Mouse (Mus musculus): ENCODE measurements around the gene Map1lc3a. TPM values are rescaled to one million over a fixed set of nuclear protein-coding genes. Genes with fewer than 3 reads are reported as not detected.

The Map1lc3a gene
- total RNA-seq, 1 experiment = 38.4 TPM

GRCm38 (mm10) chr2:155280116-155280515, 4.0 kb downstream of the Map1lc3a start:
- no peak for TF ChIP-seq ZC3H11A (IDR thresholded peaks at IDR 0.05; ENCODE audit: borderline replicate concordance, low read depth, low read length)
- peaks cover 0 to 5% of the 10 kb centered on the region in 2 experiments; a peak in 2 of 4 replicates for H3K4me1 ChIP-seq (ENCODE audit: control insufficient read depth in 2 of 2, insufficient read depth in 2 of 2, low read length in 2 of 2, poor library complexity in 1 of 2)
- H3K36me3 ChIP-seq (ENCODE audit: control insufficient read depth, insufficient read depth, low read length, poor library complexity, severe bottlenecking) = no peaks in the 10 kb centered on the region
- no peak overlapping the region for H3K27ac ChIP-seq (ENCODE audit: insufficient read depth, low read depth, low read length, poor library complexity, severe bottlenecking)
- in situ Hi-C loops (cut with MboI; ENCODE audit: low sequenced_read_pairs in 2 of 2, unreplicated experiment in 2 of 2) = no loop called here
- H3K4me3 ChIP-seq (ENCODE audit: insufficient read depth in 1 of 2, low read depth in 1 of 2, low read length in 2 of 2, poor library complexity in 1 of 2, severe bottlenecking in 1 of 2) = no peak overlapping the region
- no peak overlapping the region for H3K9ac ChIP-seq (ENCODE audit: insufficient read depth, low read depth, low read length, poor library complexity, severe bottlenecking)
- no peaks in the 10 kb centered on the region for H3K9me3 ChIP-seq (ENCODE audit: control insufficient read depth, insufficient read depth, low read depth, low read length)
- DNase-seq (ENCODE audit: low read depth, low spot score) = no peak

- no peaks in the 10 kb centered on the region for H3K9me3 ChIP-seq (ENCODE audit: control insufficient read depth, insufficient read depth, low read depth, low read length)
- no peaks in the 10 kb centered on the region for H3K4me1 ChIP-seq (ENCODE audit: control insufficient read depth in 2 of 2, insufficient read depth in 2 of 2, low read length in 2 of 2, poor library complexity in 1 of 2)
- H3K4me3 ChIP-seq (ENCODE audit: insufficient read depth in 1 of 2, low read depth in 1 of 2, low read length in 2 of 2, poor library complexity in 1 of 2, severe bottlenecking in 1 of 2) = no peak overlapping the region
- TF ChIP-seq ZNF384 (IDR thresholded peaks at IDR 0.05; ENCODE audit: low read depth, low read length) (no peak), HCFC1 (IDR thresholded peaks at IDR 0.05; ENCODE audit: borderline replicate concordance, insufficient read depth, low read length) (no peak), ZC3H11A (IDR thresholded peaks at IDR 0.05; ENCODE audit: borderline replicate concordance, low read depth, low read length) (no peak), MAFK (IDR thresholded peaks at IDR 0.05; ENCODE audit: insufficient read depth, low read depth, low read length) (no peak), CHD2 (IDR thresholded peaks at IDR 0.05; ENCODE audit: low read depth, low read length) (no peak)
- in situ Hi-C loops (cut with MboI; ENCODE audit: low sequenced_read_pairs in 2 of 2, unreplicated experiment in 2 of 2) = no loop called here
- no peak for DNase-seq (ENCODE audit: low read depth, low spot score)
- H3K27ac ChIP-seq (ENCODE audit: insufficient read depth, low read depth, low read length, poor library complexity, severe bottlenecking) = no peak overlapping the region
- no peaks in the 10 kb centered on the region for H3K36me3 ChIP-seq (ENCODE audit: control insufficient read depth, insufficient read depth, low read length, poor library complexity, severe bottlenecking)
- no peak overlapping the region for H3K9ac ChIP-seq (ENCODE audit: insufficient read depth, low read depth, low read length, poor library complexity, severe bottlenecking)
Measured at GRCm38 (mm10) chr2:155283793-155284192, 7.7 kb downstream of the Map1lc3a start.

GRCm38 (mm10) chr2:155284647-155285046, 8.6 kb downstream of the Map1lc3a start:
- Histone ChIP-seq H3K4me3 (ENCODE audit: insufficient read depth in 1 of 2, low read depth in 1 of 2, low read length in 2 of 2, poor library complexity in 1 of 2, severe bottlenecking in 1 of 2) (no peak overlapping the region), H3K9ac (ENCODE audit: insufficient read depth, low read depth, low read length, poor library complexity, severe bottlenecking) (no peak overlapping the region), H3K27ac (ENCODE audit: insufficient read depth, low read depth, low read length, poor library complexity, severe bottlenecking) (no peak overlapping the region), H3K36me3 (ENCODE audit: control insufficient read depth, insufficient read depth, low read length, poor library complexity, severe bottlenecking) (no peaks in the 10 kb centered on the region), H3K9me3 (ENCODE audit: control insufficient read depth, insufficient read depth, low read depth, low read length) (no peaks in the 10 kb centered on the region), H3K4me1 (ENCODE audit: control insufficient read depth in 2 of 2, insufficient read depth in 2 of 2, low read length in 2 of 2, poor library complexity in 1 of 2) (no peaks in the 10 kb centered on the region)
- TF ChIP-seq HCFC1 (IDR thresholded peaks at IDR 0.05; ENCODE audit: borderline replicate concordance, insufficient read depth, low read length) = no peak
- TF ChIP-seq CHD2 (IDR thresholded peaks at IDR 0.05; ENCODE audit: low read depth, low read length) = no peak
- TF ChIP-seq ZC3H11A (IDR thresholded peaks at IDR 0.05; ENCODE audit: borderline replicate concordance, low read depth, low read length) = no peak
- TF ChIP-seq ZNF384 (IDR thresholded peaks at IDR 0.05; ENCODE audit: low read depth, low read length) = no peak
- TF ChIP-seq MAFK (IDR thresholded peaks at IDR 0.05; ENCODE audit: insufficient read depth, low read depth, low read length) = no peak
- in situ Hi-C loops (cut with MboI; ENCODE audit: low sequenced_read_pairs in 2 of 2, unreplicated experiment in 2 of 2) = no loop called here
- no peak for DNase-seq (ENCODE audit: low read depth, low spot score)

- Histone ChIP-seq H3K36me3 (ENCODE audit: control insufficient read depth, insufficient read depth, low read length, poor library complexity, severe bottlenecking) (no peaks in the 10 kb centered on the region), H3K9ac (ENCODE audit: insufficient read depth, low read depth, low read length, poor library complexity, severe bottlenecking) (no peak overlapping the region), H3K4me3 (ENCODE audit: insufficient read depth in 1 of 2, low read depth in 1 of 2, low read length in 2 of 2, poor library complexity in 1 of 2, severe bottlenecking in 1 of 2) (no peak overlapping the region), H3K27ac (ENCODE audit: insufficient read depth, low read depth, low read length, poor library complexity, severe bottlenecking) (no peak overlapping the region), H3K4me1 (ENCODE audit: control insufficient read depth in 2 of 2, insufficient read depth in 2 of 2, low read length in 2 of 2, poor library complexity in 1 of 2) (no peaks in the 10 kb centered on the region), H3K9me3 (ENCODE audit: control insufficient read depth, insufficient read depth, low read depth, low read length) (no peaks in the 10 kb centered on the region)
- TF ChIP-seq ZNF384 (IDR thresholded peaks at IDR 0.05; ENCODE audit: low read depth, low read length) (no peak), CHD2 (IDR thresholded peaks at IDR 0.05; ENCODE audit: low read depth, low read length) (no peak), MAFK (IDR thresholded peaks at IDR 0.05; ENCODE audit: insufficient read depth, low read depth, low read length) (no peak), HCFC1 (IDR thresholded peaks at IDR 0.05; ENCODE audit: borderline replicate concordance, insufficient read depth, low read length) (no peak), ZC3H11A (IDR thresholded peaks at IDR 0.05; ENCODE audit: borderline replicate concordance, low read depth, low read length) (no peak)
- in situ Hi-C loops (cut with MboI; ENCODE audit: low sequenced_read_pairs in 2 of 2, unreplicated experiment in 2 of 2) = no loop called here
- DNase-seq (ENCODE audit: low read depth, low spot score) = no peak
Measured at GRCm38 (mm10) chr2:155285744-155286143, 9.6 kb downstream of the Map1lc3a start.

Data from ES-E14 (cell line).